Mouse (Mus musculus) thymus, adult 2 months (tissue): Measurements from ENCODE around the gene Gstp1.

Source experiments
- CTCF ChIP-seq: fragments of 200-500 bp; IDR thresholded peaks from 2 replicates; pipeline ENCODE4 v1.5.1; 2012; ENCODE audit warnings: mild to moderate bottlenecking, control low read depth, low read length, moderate library complexity, borderline replicate concordance; ENCODE audit not compliant: control insufficient read depth, poor library complexity, insufficient read depth; ENCODE audit errors: extremely low read depth
- POLR2A ChIP-seq: fragments of 200-500 bp; IDR thresholded peaks from 2 replicates; pipeline ENCODE4 v1.6.1; 2012; ENCODE audit warnings: mild to moderate bottlenecking, low read length, control low read depth, moderate library complexity; ENCODE audit not compliant: control insufficient read depth, poor library complexity, insufficient read depth; ENCODE audit errors: extremely low read depth

DNA sequence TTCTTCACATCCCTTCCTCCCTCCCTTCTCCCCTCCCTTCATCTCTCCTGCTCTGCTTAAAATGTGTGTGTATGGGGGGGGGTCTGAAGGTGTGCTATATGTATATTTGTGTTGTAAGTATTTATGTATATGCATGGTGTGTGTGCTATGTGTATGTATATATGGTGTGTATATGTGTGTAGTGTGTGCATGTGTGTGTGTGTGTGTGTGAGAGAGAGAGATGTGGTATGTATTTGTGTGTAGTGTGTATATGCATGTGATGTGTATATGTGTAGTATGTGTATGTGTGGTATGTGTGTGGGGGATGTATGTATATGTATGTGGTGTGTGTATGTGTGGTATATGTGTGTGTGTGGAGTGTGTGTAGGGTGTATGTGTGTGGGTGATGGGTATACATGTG lies 29.1 kb upstream of the Gstp1 start:
- TF ChIP-seq CTCF (no peak), POLR2A (no peak)
